ENCODE assay signal across 17 mouse cellular contexts in the genomic region with DNA sequence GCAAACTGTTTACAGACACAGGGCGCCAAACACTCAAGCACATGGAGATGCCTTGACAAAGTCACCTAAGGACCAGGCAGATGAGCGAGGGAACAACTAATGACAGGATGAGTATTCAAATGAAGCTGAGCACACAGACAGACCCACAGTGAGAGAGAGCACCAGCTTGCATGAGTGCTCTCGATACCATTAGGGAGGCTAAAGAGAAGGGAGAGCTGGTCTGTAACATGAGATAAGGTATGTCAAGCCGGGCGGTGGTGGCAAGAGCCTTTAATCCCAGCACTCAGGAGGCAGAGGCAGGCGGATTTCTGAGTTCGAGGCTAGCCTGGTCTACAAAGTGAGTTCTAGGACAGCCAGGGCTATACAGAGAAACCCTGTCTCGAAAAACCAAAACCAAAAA. TPM values are rescaled to one million over a fixed set of nuclear protein-coding genes. Genes with fewer than 3 reads are reported as not detected.
DNase-seq lines count a peak whose midpoint lies in the region; ATAC-seq and TF ChIP-seq lines count a peak whose summit lies in the region.
"Not testable (repeated sequence)": the region's sequence is repeated elsewhere in the genome, so short reads cannot be mapped to it uniquely, and the experiment has no call there.
"Had no signal": no experiment of that assay in that cellular context is flagged by ENCODE, and none has a peak within 500 bp of the region (broad histone marks: within the 10 kb centered on the region; RNA-seq: fewer than 3 reads in every experiment).

No protein-coding gene starts in this region.

- 54% methylated on average over 8 of the region's 8 CpGs for WGBS in liver, embryonic 12.5 days (ENCODE audit: insufficient replicate concordance)
- 42% methylated on average over 8 of the region's 8 CpGs for WGBS in liver, embryonic 14.5 days (ENCODE audit: insufficient replicate concordance)
- 55% methylated on average over 8 of the region's 8 CpGs for WGBS in liver, embryonic 16.5 days (ENCODE audit: insufficient replicate concordance)

- not testable (repeated sequence) for H3K27me3 ChIP-seq in liver, embryonic 12.5 days (replicated peaks); liver, embryonic 14.5 days (ENCODE audit: control insufficient read depth, insufficient read depth, low read length); liver, embryonic 16.5 days (ENCODE audit: control insufficient read depth, insufficient read depth, low read depth, low read length)

- H3K4me3 ChIP-seq in liver, embryonic 12.5 days; liver, embryonic 14.5 days (ENCODE audit: insufficient read depth in 1 of 2, low read depth in 2 of 2, low read length in 2 of 2); liver, embryonic 16.5 days (ENCODE audit: low read depth, low read length): not testable (repeated sequence)

- ATAC-seq in erythroblast, adult 5-6 weeks (replicated peaks; ENCODE audit: low FRiP score, poor library complexity, severe bottlenecking) = peak; percentile 77
- ATAC-seq in liver, embryonic 12.5 days = peak; percentile 88
- peak; percentile 89 for ATAC-seq in liver, embryonic 14.5 days (ENCODE audit: insufficient read depth)
- ATAC-seq in liver, embryonic 16.5 days (ENCODE audit: low read depth) = peak; percentile 85
- 0 out of 2 replicates have a peak, but pooled peaks have one; percentile 29 for ATAC-seq in megakaryocyte progenitor cell, adult 5-6 weeks (replicated peaks; ENCODE audit: poor library complexity)

- H3K4me1 ChIP-seq in liver, embryonic 12.5 days = peaks cover 37% of the 10 kb centered on the region
- peaks cover 16 to 26% of the 10 kb centered on the region in 2 experiments for H3K4me1 ChIP-seq in liver, embryonic 14.5 days (replicated peaks; ENCODE audit: control insufficient read depth in 2 of 2, insufficient read depth in 2 of 2, low read length in 1 of 2)
- peaks cover 21% of the 10 kb centered on the region for H3K4me1 ChIP-seq in liver, embryonic 16.5 days (ENCODE audit: control insufficient read depth, low read depth, low read length)

- peak overlapping the region; percentile 73 for H3K27ac ChIP-seq in liver, embryonic 12.5 days
- H3K27ac ChIP-seq in liver, embryonic 14.5 days = peak overlapping the region; percentile 6
- H3K27ac ChIP-seq in liver, embryonic 16.5 days (ENCODE audit: low read length) = peak overlapping the region; percentile 67

- H3K36me3 ChIP-seq in liver, embryonic 12.5 days; liver, embryonic 14.5 days (replicated peaks; ENCODE audit: control insufficient read depth, insufficient read depth, low read depth); liver, embryonic 16.5 days (ENCODE audit: control insufficient read depth, insufficient read depth): not testable (repeated sequence)

- H3K9me3 ChIP-seq in liver, embryonic 12.5 days (replicated peaks); liver, embryonic 14.5 days (ENCODE audit: control insufficient read depth, low read length); liver, embryonic 16.5 days (replicated peaks; ENCODE audit: control insufficient read depth, low read length): not testable (repeated sequence)

- not testable (repeated sequence) for TF ChIP-seq EP300 in liver, embryonic 14.5 days (IDR thresholded peaks at IDR 0.05; ENCODE audit: low read depth)

- peak; percentile 59 for DNase-seq in liver
- DNase-seq in liver, embryonic 14.5 days (ENCODE audit: low read depth in 3 of 3, low spot score in 3 of 3) = peak in 2 of 3 experiments; percentile 56

- TF ChIP-seq CTCF in liver, embryonic 14.5 days (IDR thresholded peaks at IDR 0.05; ENCODE audit: low read depth) = not testable (repeated sequence)

- not testable (repeated sequence) for H3K9ac ChIP-seq in liver, embryonic 12.5 days; liver, embryonic 14.5 days (replicated peaks); liver, embryonic 16.5 days (ENCODE audit: low read depth, low read length)

- H3K4me2 ChIP-seq in liver, embryonic 12.5 days; liver, embryonic 14.5 days (ENCODE audit: low read depth): not testable (repeated sequence)
- H3K4me2 ChIP-seq in liver, embryonic 16.5 days (ENCODE audit: low read depth, low read length) = peak overlapping the region; percentile 20; the same call in 1 of the 2 replicates

RNA-seq across cellular contexts. Expression of gene Asb17, which starts 16.4 kb away (rescaled TPM):
- total RNA-seq in erythroblast, adult 5-6 weeks (2015; ENCODE audit: low replicate concordance) = not detected in 2 replicates
- total RNA-seq in erythroblast, adult 5-6 weeks (2017; ENCODE audit: low replicate concordance) = 0.77 and 0.84 TPM in 2 replicates
- polyA plus RNA-seq in liver, embryonic 12.5 days (2016; fragmentation: Nextera tagmentation; extraction: Ambion mirVana) = 5.3 and 6.4 TPM in 2 replicates
- polyA plus RNA-seq in liver, embryonic 14.5 days (2012; rRNA removed) = 0.88 and 1.4 TPM in 2 replicates
- 3.9 and 5.8 TPM in 2 replicates for polyA plus RNA-seq in liver, embryonic 14.5 days (2014; fragmentation: Nextera tagmentation; extraction: Ambion mirVana)
- 2.2 and 2.4 TPM in 2 replicates for polyA plus RNA-seq in liver, embryonic 16.5 days (2015; fragmentation: Nextera tagmentation; extraction: Ambion mirVana)
- 0.51 and 0.64 TPM in 2 replicates for total RNA-seq in megakaryocyte progenitor cell, adult 5-6 weeks (2015)
- 1.2 and 1.8 TPM in 2 replicates for total RNA-seq in megakaryocyte progenitor cell, adult 5-6 weeks (2017)
- total RNA-seq: adrenal gland, adult 18-20 months; adrenal gland, adult 8-10 months; adrenal gland, postnatal 14 days; adrenal gland, postnatal 36 days; forebrain, postnatal 0 days had no signal
- polyA plus RNA-seq: CD4-positive, CD25-positive, alpha-beta regulatory T cell, adult 4 months; cerebellum, adult 2 months; cortical plate, adult 2 months; erythroblast, embryonic 14.5 days; forebrain, embryonic 13.5 days; forebrain, postnatal 0 days had no signal

RNA-seq across cellular contexts. Expression of gene Msh4, which starts 45.5 kb away (rescaled TPM):
- total RNA-seq in erythroblast, adult 5-6 weeks (2015; ENCODE audit: low replicate concordance) = 1.7 TPM in 1 of 2 replicates, not detected in the other
- 1.4 TPM in 1 of 2 replicates, not detected in the other for total RNA-seq in erythroblast, adult 5-6 weeks (2017; ENCODE audit: low replicate concordance)
- polyA plus RNA-seq in liver, embryonic 12.5 days (2016; fragmentation: Nextera tagmentation; extraction: Ambion mirVana) = 0.10 and 0.11 TPM in 2 replicates
- 0.02 and 0.04 TPM in 2 replicates for polyA plus RNA-seq in liver, embryonic 14.5 days (2012; rRNA removed)
- 0.05 and 0.06 TPM in 2 replicates for polyA plus RNA-seq in liver, embryonic 14.5 days (2014; fragmentation: Nextera tagmentation; extraction: Ambion mirVana)
- polyA plus RNA-seq in liver, embryonic 16.5 days (2015; fragmentation: Nextera tagmentation; extraction: Ambion mirVana) = 0.04 TPM in 1 of 2 replicates, not detected in the other
- not detected in 2 replicates for total RNA-seq in megakaryocyte progenitor cell, adult 5-6 weeks (2015)
- total RNA-seq in megakaryocyte progenitor cell, adult 5-6 weeks (2017) = 0.25 TPM in 1 of 2 replicates, not detected in the other
- total RNA-seq: adrenal gland, adult 18-20 months had no signal
- polyA plus RNA-seq: CD4-positive, CD25-positive, alpha-beta regulatory T cell, adult 4 months; erythroblast, embryonic 14.5 days; G1E had no signal

RNA-seq across cellular contexts. Expression of gene Rabggtb, which starts 52.4 kb away (rescaled TPM):
- total RNA-seq in erythroblast, adult 5-6 weeks (2015; ENCODE audit: low replicate concordance) = 46.4 and 64.4 TPM in 2 replicates
- total RNA-seq in erythroblast, adult 5-6 weeks (2017; ENCODE audit: low replicate concordance) = 52.9 and 60.9 TPM in 2 replicates
- polyA plus RNA-seq in liver, embryonic 12.5 days (2016; fragmentation: Nextera tagmentation; extraction: Ambion mirVana) = 60.8 and 62.2 TPM in 2 replicates
- polyA plus RNA-seq in liver, embryonic 14.5 days (2012; rRNA removed) = 80.9 and 85.5 TPM in 2 replicates
- 45.5 and 52.4 TPM in 2 replicates for polyA plus RNA-seq in liver, embryonic 14.5 days (2014; fragmentation: Nextera tagmentation; extraction: Ambion mirVana)
- polyA plus RNA-seq in liver, embryonic 16.5 days (2015; fragmentation: Nextera tagmentation; extraction: Ambion mirVana) = 29.1 and 35.8 TPM in 2 replicates
- total RNA-seq in megakaryocyte progenitor cell, adult 5-6 weeks (2015) = 121 and 132 TPM in 2 replicates
- 129 and 171 TPM in 2 replicates for total RNA-seq in megakaryocyte progenitor cell, adult 5-6 weeks (2017)

Comparison
In these comparisons a context has a peak if more than half of its experiments do, and no peak if none do; other contexts are left out.
1. ATAC-seq: peak in every context shown above with its lines; median percentile 89 in liver, embryonic 14.5 days; 88 in liver, embryonic 12.5 days; 85 in liver, embryonic 16.5 days; 77 in erythroblast, adult 5-6 weeks; 29 in megakaryocyte progenitor cell, adult 5-6 weeks.
2. H3K27ac ChIP-seq: peak in every context shown above with its lines; median percentile 73 in liver, embryonic 12.5 days; 67 in liver, embryonic 16.5 days; 6 in liver, embryonic 14.5 days.